Mouse (Mus musculus) embryonic facial prominence, embryonic 10.5 days (tissue): Measurements from ENCODE around the gene Stk35. TPM values are rescaled to one million over a fixed set of nuclear protein-coding genes. Genes with fewer than 3 reads are reported as not detected.

ENCODE experiments used
- DNase-seq: peaks from one replicate; pipeline ENCODE4 v3.0.0-alpha.2; 2017; ENCODE audit warnings: low spot score
- H3K27ac ChIP-seq: fragments of 300-500 bp; sonication (generic); replicated peaks from 2 replicates; pipeline ENCODE4 v1.5.1; 2016; ENCODE audit warnings: mild to moderate bottlenecking
- H3K27me3 ChIP-seq: fragments of 300-500 bp; sonication (generic); replicated peaks from 2 replicates; pipeline ENCODE4 v1.6.1; 2016; ENCODE audit warnings: low read depth, mild to moderate bottlenecking; ENCODE audit not compliant: poor library complexity, severe bottlenecking
- H3K36me3 ChIP-seq: fragments of 300-500 bp; sonication (generic); replicated peaks from 2 replicates; pipeline ENCODE4 v1.6.1; 2016; ENCODE audit warnings: mild to moderate bottlenecking, moderate library complexity
- H3K4me1 ChIP-seq: fragments of 300-500 bp; sonication (generic); 2 replicates; pipeline ENCODE4 v1.6.1; 2016
- H3K4me3 ChIP-seq: fragments of 300-500 bp; sonication (generic); 2 replicates; pipeline ENCODE4 v1.5.1; 2016; ENCODE audit warnings: mild to moderate bottlenecking, moderate library complexity
- H3K9me3 ChIP-seq: fragments of 300-500 bp; sonication (generic); 2 replicates; pipeline ENCODE4 v1.6.1; 2016; ENCODE audit warnings: mild to moderate bottlenecking
- WGBS: fragments of 180-500 bp; shearing (Covaris S2); methylation state at CpG from one replicate; pipeline ENCODE4 v1.1.7; 2016; 5-methylcytosine and 5-hydroxymethylcytosine counted together
- polyA plus RNA-seq: library from polyadenylated mRNA; unstranded; fragments of >200 nt; fragmentation: Nextera tagmentation; extraction: Ambion mirVana; gene quantifications from 2 replicates; pipeline ENCODE4 v1.2.1, GENCODE M21; 2016

Stk35 gene
- polyA plus RNA-seq, 1 experiment from 2014 or later: 11.7 TPM

- H3K27ac ChIP-seq: no peak overlapping the region
- H3K27me3 ChIP-seq: no peaks in the 10 kb centered on the region
- H3K36me3 ChIP-seq: no peaks in the 10 kb centered on the region
- no peaks in the 10 kb centered on the region for H3K9me3 ChIP-seq
- DNase-seq: no peak
- 83% methylated on average over 7 of the region's 7 CpGs for WGBS
- no peak overlapping the region for H3K4me3 ChIP-seq
- no peaks in the 10 kb centered on the region for H3K4me1 ChIP-seq
Measured at GRCm38 (mm10) chr2:129880226-129880625, 79.9 kb downstream of the Stk35 start.

- Histone ChIP-seq H3K27ac (no peak overlapping the region), H3K36me3 (no peaks in the 10 kb centered on the region), H3K27me3 (no peaks in the 10 kb centered on the region), H3K9me3 (no peaks in the 10 kb centered on the region), H3K4me1 (no peaks in the 10 kb centered on the region), H3K4me3 (no peak overlapping the region)
- 71% methylated on average over 1 of the region's 1 CpGs for WGBS
- DNase-seq: no peak
Measured at GRCm38 (mm10) chr2:129881886-129882285, 81.6 kb downstream of the Stk35 start.

Other genes starting within 250 kb of the Stk35 start
- 17.0 and 17.4 TPM in 2 replicates for gene Sirpa, start 207.7 kb upstream of the Stk35 start, polyA plus RNA-seq
- 0.11 and 0.18 TPM in 2 replicates for gene Pdyn, start 100.7 kb upstream of the Stk35 start, polyA plus RNA-seq
- not detected in 2 replicates for gene Tgm3, start 211.8 kb downstream of the Stk35 start, polyA plus RNA-seq